Mouse (Mus musculus): Measurements from ENCODE around the gene Rps17.

DNA sequence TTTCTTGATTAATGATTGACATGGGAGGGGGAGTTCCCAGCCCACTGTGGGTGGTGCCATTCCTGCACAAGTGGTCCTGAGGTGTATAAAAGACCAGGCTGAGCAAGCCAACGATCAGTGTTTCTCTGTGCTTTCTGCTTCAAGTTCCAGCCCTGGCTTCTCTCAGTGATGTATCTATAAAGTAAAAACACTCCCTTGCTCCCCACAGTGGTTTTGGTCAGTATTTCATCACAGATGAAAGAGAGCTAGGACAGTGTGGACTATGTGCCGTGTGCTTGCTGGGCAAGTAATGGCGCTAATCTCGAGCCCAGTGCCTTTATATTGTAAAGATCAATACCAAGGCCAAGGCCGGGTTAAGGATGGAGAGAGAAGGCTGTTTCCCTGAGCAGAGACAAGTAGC lies 23.3 kb downstream of the Rps17 start:
- no peak for TF ChIP-seq POLR2A (IDR thresholded peaks at IDR 0.05; ENCODE audit: borderline replicate concordance, low read depth, low read length)
- no peak for TF ChIP-seq CTCF (IDR thresholded peaks at IDR 0.05; ENCODE audit: low read depth, low read length)
